Mouse (Mus musculus): Measurements from ENCODE around the gene 9930022D16Rik. TPM values are rescaled to one million over a fixed set of nuclear protein-coding genes. Genes with fewer than 3 reads are reported as not detected.

Gene 9930022D16Rik
- total and polyA plus RNA-seq, 3 experiments = 0.04 TPM; not detected in 2

DNA sequence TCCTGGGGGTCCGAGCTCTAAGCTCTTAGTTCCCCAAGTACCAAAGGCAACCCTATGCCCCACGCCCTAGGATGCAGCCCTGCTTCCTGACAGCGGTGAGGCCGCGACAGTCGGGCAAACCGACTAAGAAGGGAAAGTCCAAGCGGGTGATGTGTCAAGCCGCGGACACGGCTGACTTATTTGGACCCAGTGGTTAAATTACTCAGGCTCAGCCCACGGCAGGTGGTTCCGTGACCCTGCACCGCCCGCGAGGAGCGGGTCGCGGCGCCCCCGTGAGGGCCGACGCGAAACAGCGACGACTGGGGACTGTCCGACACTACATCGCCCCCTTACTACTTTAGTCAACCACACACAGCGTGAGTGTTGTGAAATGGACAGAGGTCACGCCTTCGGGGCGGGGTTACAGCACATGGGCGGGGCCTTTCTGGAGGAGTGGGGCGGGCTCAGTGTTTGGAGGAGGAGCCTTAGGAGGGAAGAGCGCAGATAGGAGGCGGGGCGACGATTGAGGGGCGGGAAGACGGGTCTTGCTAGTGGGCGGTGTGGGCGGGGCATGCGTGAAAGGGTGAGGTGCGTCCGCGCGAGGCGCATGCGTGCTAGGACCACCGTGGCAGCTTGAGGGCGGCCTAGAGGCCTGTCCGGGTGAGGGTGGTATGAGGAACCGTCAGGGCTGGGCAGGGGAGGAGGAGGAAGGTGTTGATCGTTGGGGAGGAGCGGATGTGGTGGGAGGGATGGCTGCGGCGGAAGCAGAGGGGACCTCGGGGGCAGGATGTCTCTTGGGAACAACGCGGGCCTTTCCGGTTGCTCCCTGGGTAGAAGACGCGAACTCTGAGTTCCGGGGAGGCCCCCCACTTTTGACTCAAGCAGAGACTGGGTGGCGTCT is 11.9 kb downstream of the 9930022D16Rik start, which contains the start of gene Amz2 (continued):
- TF ChIP-seq NRF1 (IDR thresholded peaks at IDR 0.05; ENCODE audit: insufficient read depth, low read depth, low read length, poor library complexity, severe bottlenecking) (peak; percentile 85), POLR2A (IDR thresholded peaks at IDR 0.05; ENCODE audit: control insufficient read depth in 1 of 2, insufficient read depth in 1 of 2, low read depth in 1 of 2, low read length in 2 of 2, poor library complexity in 1 of 2) (peak; percentile 57 to 72; a peak in 3 of 4 replicates), POLR2AphosphoS2 (IDR thresholded peaks at IDR 0.05; ENCODE audit: low read length) (peak; percentile 50; the same call in 1 of the 2 replicates), MAFK (IDR thresholded peaks at IDR 0.05; ENCODE audit: borderline replicate concordance, low read depth, low read length) (no peak), ETS1 (IDR thresholded peaks at IDR 0.05; ENCODE audit: low read depth, low read length) (peak; percentile 62; the same call in 1 of the 2 replicates), CHD1 (IDR thresholded peaks at IDR 0.05; ENCODE audit: low read depth, low read length) (no peak), USF2 (IDR thresholded peaks at IDR 0.05; ENCODE audit: borderline replicate concordance in 1 of 2, insufficient read depth in 1 of 2, low read depth in 1 of 2, low read length in 2 of 2) (no peak), POLR2AphosphoS5 (IDR thresholded peaks at IDR 0.05; ENCODE audit: borderline replicate concordance, low read depth, low read length) (no peak), ZC3H11A (IDR thresholded peaks at IDR 0.05; ENCODE audit: low read depth, low read length) (peak; percentile 78), MXI1 (IDR thresholded peaks at IDR 0.05; ENCODE audit: low read depth, low read length) (peak; percentile 76), CTCF (IDR thresholded peaks at IDR 0.05 in 2 of 3, conservative IDR thresholded peaks at IDR 0.05 in 1 of 3; ENCODE audit: control insufficient read depth in 1 of 3, insufficient read depth in 1 of 3, low read depth in 2 of 3, low read length in 3 of 3, poor library complexity in 1 of 3, severe bottlenecking in 1 of 3) (peak; percentile 52 to 97 (median 82)), TBP (IDR thresholded peaks at IDR 0.05; ENCODE audit: low read depth, low read length) (peak; percentile 67), SMC3 (IDR thresholded peaks at IDR 0.05; ENCODE audit: low read depth, low read length) (peak; percentile 84), TCF12 (IDR thresholded peaks at IDR 0.05; ENCODE audit: low read depth, low read length) (peak; percentile 67), EP300 (IDR thresholded peaks at IDR 0.05; ENCODE audit: low read depth in 1 of 2, low read length in 2 of 2) (peak; percentile 16 to 77; a peak in 3 of 4 replicates), MAZ (IDR thresholded peaks at IDR 0.05; ENCODE audit: low read depth, low read length) (peak; percentile 97; the same call in 1 of the 2 replicates), E2F4 (IDR thresholded peaks at IDR 0.05; ENCODE audit: borderline replicate concordance, low read depth, low read length) (no peak; the same call in 1 of the 2 replicates), GATA1 (IDR thresholded peaks at IDR 0.05; ENCODE audit: low read depth, low read length) (no peak)

DNA sequence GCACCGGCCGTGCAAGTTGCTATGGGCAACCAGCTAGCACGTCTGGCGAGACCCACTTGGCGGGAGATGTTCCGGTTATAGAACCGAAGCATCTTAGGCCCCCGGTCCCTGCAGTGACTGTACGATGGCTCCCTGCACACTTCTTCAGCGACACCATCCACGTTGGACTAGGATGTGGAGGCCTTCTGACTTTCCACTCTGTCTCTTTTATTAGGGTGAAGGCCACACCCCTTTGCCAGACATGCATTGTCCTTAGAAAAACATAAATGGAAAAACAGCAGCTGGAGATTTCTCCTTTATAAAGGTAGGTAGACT is 12.5 kb downstream of the 9930022D16Rik start:
- H3K9ac ChIP-seq (ENCODE audit: control insufficient read depth, low read depth, low read length, poor library complexity, severe bottlenecking) = peak overlapping the region; percentile 72
- H3K27me3 ChIP-seq (ENCODE audit: control insufficient read depth in 1 of 2, insufficient read depth in 2 of 2, low read length in 2 of 2) = no peaks in the 10 kb centered on the region
- peak overlapping the region; percentile 84 for H3K27ac ChIP-seq (ENCODE audit: control insufficient read depth, low read depth, low read length)
- TF ChIP-seq HCFC1 (IDR thresholded peaks at IDR 0.05; ENCODE audit: low read depth, low read length) (no peak), POLR2A (IDR thresholded peaks at IDR 0.05; ENCODE audit: control insufficient read depth in 1 of 2, insufficient read depth in 1 of 2, low read depth in 1 of 2, low read length in 2 of 2, poor library complexity in 1 of 2) (no peak), JUND (IDR thresholded peaks at IDR 0.05; ENCODE audit: low read depth, low read length) (no peak), USF1 (IDR thresholded peaks at IDR 0.05; ENCODE audit: low read depth, low read length) (no peak), CTCF (IDR thresholded peaks at IDR 0.05 in 2 of 3, conservative IDR thresholded peaks at IDR 0.05 in 1 of 3; ENCODE audit: control insufficient read depth in 1 of 3, insufficient read depth in 1 of 3, low read depth in 2 of 3, low read length in 3 of 3, poor library complexity in 1 of 3, severe bottlenecking in 1 of 3) (no peak), SIN3A (IDR thresholded peaks at IDR 0.05; ENCODE audit: low read length) (peak; percentile 81; the same call in 1 of the 2 replicates), BHLHE40 (IDR thresholded peaks at IDR 0.05; ENCODE audit: borderline replicate concordance, low read depth, low read length) (no peak), MXI1 (IDR thresholded peaks at IDR 0.05; ENCODE audit: low read depth, low read length) (peak; percentile 53), ZMIZ1 (IDR thresholded peaks at IDR 0.05; ENCODE audit: low read depth, low read length) (no peak)
- H3K79me2 ChIP-seq (ENCODE audit: control insufficient read depth, insufficient read depth, low read length, poor library complexity) = peaks cover 5% of the 10 kb centered on the region; the same call in 1 of the 2 replicates
- H3K4me1 ChIP-seq (ENCODE audit: control insufficient read depth in 1 of 2, insufficient read depth in 2 of 2, low read length in 2 of 2) = peaks cover 4 to 11% of the 10 kb centered on the region in 2 experiments
- H3K36me3 ChIP-seq (ENCODE audit: control insufficient read depth in 1 of 2, insufficient read depth in 2 of 2, low read length in 2 of 2) = peaks cover 6 to 10% of the 10 kb centered on the region in 2 experiments
- no peak for DNase-seq (ENCODE audit: low read depth, low spot score)
- H3K4me3 ChIP-seq (ENCODE audit: control insufficient read depth in 1 of 2, insufficient read depth in 1 of 2, low read depth in 2 of 2, low read length in 2 of 2) = peak overlapping the region; percentile 82 to 89
- H3K9me3 ChIP-seq (replicated peaks; ENCODE audit: insufficient read depth, low read length) = no peaks in the 10 kb centered on the region

Measured in MEL (cell line).